Mouse (Mus musculus): Measurements from ENCODE around the gene Gm20219.

DNA sequence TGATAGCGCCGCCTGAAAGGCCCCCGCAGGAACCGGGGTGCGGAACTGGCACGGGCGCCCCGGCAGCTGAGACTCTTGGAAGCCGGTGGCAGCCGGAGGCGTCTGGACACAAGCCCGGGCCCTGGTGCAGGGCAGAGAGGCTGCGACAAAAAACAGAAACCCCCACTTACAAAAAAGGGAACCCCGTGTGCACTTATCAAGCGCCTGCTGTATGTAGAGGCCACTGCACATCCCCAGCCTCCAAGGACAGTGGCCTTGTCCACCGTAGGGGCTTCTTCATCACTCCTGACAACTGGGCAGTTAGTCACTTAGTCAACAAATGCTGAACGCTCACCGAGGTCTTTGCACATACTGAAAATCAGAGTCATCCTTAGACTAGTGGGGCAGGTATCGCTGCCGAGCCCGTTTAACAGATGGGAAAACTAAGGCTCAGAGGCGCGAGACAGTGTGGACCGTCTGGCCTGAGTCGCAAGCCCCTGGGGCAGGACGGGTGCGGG lies 43.7 kb downstream of the Gm20219 start:
- TF ChIP-seq GATA1 (IDR thresholded peaks at IDR 0.05; ENCODE audit: borderline replicate concordance, low read length) (no peak), FLI1 (IDR thresholded peaks at IDR 0.05; ENCODE audit: low read length) (no peak)

Data from megakaryocyte, embryonic 14.5 days (primary cell).